Mouse (Mus musculus): ENCODE data around the gene Nptx1. TPM values are rescaled to one million over a fixed set of nuclear protein-coding genes. Genes with fewer than 3 reads are reported as not detected.

The Nptx1 gene
- 3.2 and 3.3 TPM in 2 replicates for polyA plus RNA-seq (2014; fragmentation: Nextera tagmentation; extraction: Ambion mirVana)

GRCm38 (mm10) chr11:119547183-119547921 lies at the start of gene Nptx1:
Gene Nptx1, minus strand, starts transcription at chr11:119547753.
- ATAC-seq (replicated peaks; ENCODE audit: low FRiP score): peak; percentile 31; the same call in 1 of the 2 replicates
- Histone ChIP-seq H3K4me1 (replicated peaks; ENCODE audit: control insufficient read depth, insufficient read depth, low read length) (peaks cover 30% of the 10 kb centered on the region), H3K9ac (ENCODE audit: low read length) (peak within 1 kb of the TSS; percentile 69), H3K4me3 (ENCODE audit: low read depth, low read length) (peak within 1 kb of the TSS; percentile 56), H3K27ac (ENCODE audit: low read depth, low read length) (no peak within 1 kb of the TSS), H3K4me2 (ENCODE audit: low read depth, low read length, severe bottlenecking) (peak within 1 kb of the TSS; percentile 100), H3K27me3 (ENCODE audit: control insufficient read depth, insufficient read depth, low read length) (peaks cover 63% of the 10 kb centered on the region), H3K9me3 (ENCODE audit: control insufficient read depth, low read length) (no peaks in the 10 kb centered on the region), H3K36me3 (ENCODE audit: control insufficient read depth, insufficient read depth, low read length) (no peaks in the 10 kb centered on the region)
- peak; percentile 78 for DNase-seq (ENCODE audit: low spot score)
- under 1% methylated on average over 90 of the region's 90 CpGs for WGBS

GRCm38 (mm10) chr11:119593966-119594365 lies 46.4 kb upstream of the Nptx1 start:
- no peak for ATAC-seq (replicated peaks; ENCODE audit: low FRiP score)
- Histone ChIP-seq H3K4me1 (replicated peaks; ENCODE audit: control insufficient read depth, insufficient read depth, low read length) (no peaks in the 10 kb centered on the region), H3K27ac (ENCODE audit: low read depth, low read length) (no peak overlapping the region), H3K9ac (ENCODE audit: low read length) (no peak overlapping the region), H3K9me3 (ENCODE audit: control insufficient read depth, low read length) (no peaks in the 10 kb centered on the region), H3K36me3 (ENCODE audit: control insufficient read depth, insufficient read depth, low read length) (no peaks in the 10 kb centered on the region), H3K27me3 (ENCODE audit: control insufficient read depth, insufficient read depth, low read length) (0 out of 2 replicates have a peak, but pooled peaks cover 2% of the 10 kb centered on the region), H3K4me3 (ENCODE audit: low read depth, low read length) (no peak overlapping the region), H3K4me2 (ENCODE audit: low read depth, low read length, severe bottlenecking) (no peak overlapping the region)
- 35% methylated on average over 3 of the region's 3 CpGs for WGBS
- no peak for DNase-seq (ENCODE audit: low spot score)

GRCm38 (mm10) chr11:119589242-119589641 lies 41.7 kb upstream of the Nptx1 start:
- H3K9ac ChIP-seq (ENCODE audit: low read length): no peak overlapping the region
- H3K36me3 ChIP-seq (ENCODE audit: control insufficient read depth, insufficient read depth, low read length): no peaks in the 10 kb centered on the region
- 0 out of 2 replicates have a peak, but pooled peaks cover 2% of the 10 kb centered on the region for H3K27me3 ChIP-seq (ENCODE audit: control insufficient read depth, insufficient read depth, low read length)
- no peaks in the 10 kb centered on the region for H3K9me3 ChIP-seq (ENCODE audit: control insufficient read depth, low read length)
- DNase-seq (ENCODE audit: low spot score): no peak
- 86% methylated on average over 7 of the region's 7 CpGs for WGBS
- no peak overlapping the region for H3K4me3 ChIP-seq (ENCODE audit: low read depth, low read length)
- no peak for ATAC-seq (replicated peaks; ENCODE audit: low FRiP score)
- H3K27ac ChIP-seq (ENCODE audit: low read depth, low read length): no peak overlapping the region
- H3K4me1 ChIP-seq (replicated peaks; ENCODE audit: control insufficient read depth, insufficient read depth, low read length): no peaks in the 10 kb centered on the region
- no peak overlapping the region for H3K4me2 ChIP-seq (ENCODE audit: low read depth, low read length, severe bottlenecking)

- Histone ChIP-seq H3K9me3 (ENCODE audit: control insufficient read depth, low read length) (no peaks in the 10 kb centered on the region), H3K27me3 (ENCODE audit: control insufficient read depth, insufficient read depth, low read length) (no peaks in the 10 kb centered on the region), H3K36me3 (ENCODE audit: control insufficient read depth, insufficient read depth, low read length) (no peaks in the 10 kb centered on the region), H3K4me3 (ENCODE audit: low read depth, low read length) (no peak overlapping the region), H3K9ac (ENCODE audit: low read length) (no peak overlapping the region), H3K4me1 (replicated peaks; ENCODE audit: control insufficient read depth, insufficient read depth, low read length) (no peaks in the 10 kb centered on the region), H3K27ac (ENCODE audit: low read depth, low read length) (no peak overlapping the region), H3K4me2 (ENCODE audit: low read depth, low read length, severe bottlenecking) (no peak overlapping the region)
- ATAC-seq (replicated peaks; ENCODE audit: low FRiP score): no peak
- DNase-seq (ENCODE audit: low spot score): no peak
- 74% methylated on average over 5 of the region's 5 CpGs for WGBS
These were observed 39.6 kb upstream of the Nptx1 start for GRCm38 (mm10) chr11:119587112-119587511.

- 91% methylated on average over 4 of the region's 4 CpGs for WGBS
- Histone ChIP-seq H3K4me3 (ENCODE audit: low read depth, low read length) (no peak overlapping the region), H3K9ac (ENCODE audit: low read length) (no peak overlapping the region; the same call in 1 of the 2 replicates), H3K4me2 (ENCODE audit: low read depth, low read length, severe bottlenecking) (no peak overlapping the region), H3K27ac (ENCODE audit: low read depth, low read length) (no peak overlapping the region), H3K27me3 (ENCODE audit: control insufficient read depth, insufficient read depth, low read length) (no peaks in the 10 kb centered on the region), H3K9me3 (ENCODE audit: control insufficient read depth, low read length) (no peaks in the 10 kb centered on the region), H3K36me3 (ENCODE audit: control insufficient read depth, insufficient read depth, low read length) (no peaks in the 10 kb centered on the region), H3K4me1 (replicated peaks; ENCODE audit: control insufficient read depth, insufficient read depth, low read length) (no peaks in the 10 kb centered on the region)
- ATAC-seq (replicated peaks; ENCODE audit: low FRiP score) (no peak), DNase-seq (ENCODE audit: low spot score) (no peak)
These were observed 39.0 kb upstream of the Nptx1 start for GRCm38 (mm10) chr11:119586511-119586910.

GRCm38 (mm10) chr11:119577721-119578120 lies 30.2 kb upstream of the Nptx1 start:
- WGBS: 90% methylated on average over 2 of the region's 2 CpGs
- no peak overlapping the region for H3K4me2 ChIP-seq (ENCODE audit: low read depth, low read length, severe bottlenecking)

GRCm38 (mm10) chr11:119576855-119577254 lies 29.3 kb upstream of the Nptx1 start:
- H3K9ac ChIP-seq (ENCODE audit: low read length): no peak overlapping the region
- H3K4me2 ChIP-seq (ENCODE audit: low read depth, low read length, severe bottlenecking): no peak overlapping the region
- 21% methylated on average over 4 of the region's 4 CpGs for WGBS
- H3K36me3 ChIP-seq (ENCODE audit: control insufficient read depth, insufficient read depth, low read length): no peaks in the 10 kb centered on the region
- ATAC-seq (replicated peaks; ENCODE audit: low FRiP score) (no peak), DNase-seq (ENCODE audit: low spot score) (no peak)
- peaks cover 8% of the 10 kb centered on the region; the same call in 1 of the 2 replicates for H3K4me1 ChIP-seq (replicated peaks; ENCODE audit: control insufficient read depth, insufficient read depth, low read length)
- H3K9me3 ChIP-seq (ENCODE audit: control insufficient read depth, low read length): no peaks in the 10 kb centered on the region
- no peak overlapping the region for H3K27ac ChIP-seq (ENCODE audit: low read depth, low read length)
- H3K4me3 ChIP-seq (ENCODE audit: low read depth, low read length): no peak overlapping the region
- H3K27me3 ChIP-seq (ENCODE audit: control insufficient read depth, insufficient read depth, low read length): no peaks in the 10 kb centered on the region

More at GRCm38 (mm10) chr11:119577721-119578120, 30.2 kb upstream of the Nptx1 start:
- no peaks in the 10 kb centered on the region for H3K9me3 ChIP-seq (ENCODE audit: control insufficient read depth, low read length)
- DNase-seq (ENCODE audit: low spot score) (no peak), ATAC-seq (replicated peaks; ENCODE audit: low FRiP score) (no peak)
- no peaks in the 10 kb centered on the region for H3K36me3 ChIP-seq (ENCODE audit: control insufficient read depth, insufficient read depth, low read length)
- H3K27me3 ChIP-seq (ENCODE audit: control insufficient read depth, insufficient read depth, low read length): no peaks in the 10 kb centered on the region
- H3K9ac ChIP-seq (ENCODE audit: low read length): no peak overlapping the region
- H3K4me3 ChIP-seq (ENCODE audit: low read depth, low read length): no peak overlapping the region
- H3K27ac ChIP-seq (ENCODE audit: low read depth, low read length): no peak overlapping the region
- peaks cover 4% of the 10 kb centered on the region; the same call in 1 of the 2 replicates for H3K4me1 ChIP-seq (replicated peaks; ENCODE audit: control insufficient read depth, insufficient read depth, low read length)

- no peak overlapping the region for H3K9ac ChIP-seq (ENCODE audit: low read length)
- no peak overlapping the region for H3K4me3 ChIP-seq (ENCODE audit: low read depth, low read length)
- H3K4me1 ChIP-seq (replicated peaks; ENCODE audit: control insufficient read depth, insufficient read depth, low read length): peaks cover 8% of the 10 kb centered on the region; the same call in 1 of the 2 replicates
- no peak for DNase-seq (ENCODE audit: low spot score)
- no peaks in the 10 kb centered on the region for H3K36me3 ChIP-seq (ENCODE audit: control insufficient read depth, insufficient read depth, low read length)
- WGBS: 28% methylated on average over 15 of the region's 15 CpGs
- H3K9me3 ChIP-seq (ENCODE audit: control insufficient read depth, low read length): no peaks in the 10 kb centered on the region
- H3K27ac ChIP-seq (ENCODE audit: low read depth, low read length): no peak overlapping the region
- no peak overlapping the region for H3K4me2 ChIP-seq (ENCODE audit: low read depth, low read length, severe bottlenecking)
- no peak for ATAC-seq (replicated peaks; ENCODE audit: low FRiP score)
- no peaks in the 10 kb centered on the region for H3K27me3 ChIP-seq (ENCODE audit: control insufficient read depth, insufficient read depth, low read length)
These were observed 24.9 kb upstream of the Nptx1 start for GRCm38 (mm10) chr11:119572316-119573010.

All from forebrain, embryonic 11.5 days (tissue).